Mouse (Mus musculus) layer of hippocampus, adult 18-20 months (tissue): ENCODE measurements around the gene Hist1h2ab. TPM values are rescaled to one million over a fixed set of nuclear protein-coding genes. Genes with fewer than 3 reads are reported as not detected.

ENCODE experiments used
- DNase-seq, 2 experiments: peaks; one replicate each; pipeline ENCODE4 v3.0.0; 2022; ENCODE audit warnings: low spot score in 2 of 2
- total RNA-seq, 2 experiments: library from RNA; stranded (reverse); gene quantifications; 2 replicates each; pipeline ENCODE4 v1.2.3; 2021

The Hist1h2ab gene
- total RNA-seq, 2 experiments from 2014 or later: 28.1 to 35.2 TPM

- no peak for DNase-seq
These were observed 12.9 kb upstream of the Hist1h2ab start for GRCm38 (mm10) chr13:23738041-23738440.

- peak; percentile 76 to 89 for DNase-seq
These were observed 12.3 kb upstream of the Hist1h2ab start, which contains the start of gene Hist1h1c for GRCm38 (mm10) chr13:23738677-23739068. TSS of gene Hist1h1c (plus strand) at chr13:23738808.

GRCm38 (mm10) chr13:23739069-23739921 lies 11.6 kb upstream of the Hist1h2ab start:
- peak; percentile 94 to 98 for DNase-seq

GRCm38 (mm10) chr13:23739922-23740252 lies 11.0 kb upstream of the Hist1h2ab start:
- DNase-seq: no peak

GRCm38 (mm10) chr13:23740256-23740840 lies 10.6 kb upstream of the Hist1h2ab start:
- no peak for DNase-seq

GRCm38 (mm10) chr13:23740910-23741309 lies 10.0 kb upstream of the Hist1h2ab start:
- DNase-seq: no peak

- DNase-seq: no peak
These were observed 8.9 kb upstream of the Hist1h2ab start for GRCm38 (mm10) chr13:23742007-23742406.

GRCm38 (mm10) chr13:23743215-23743614 lies 7.7 kb upstream of the Hist1h2ab start:
- no peak for DNase-seq

GRCm38 (mm10) chr13:23743963-23744362 lies 7.0 kb upstream of the Hist1h2ab start:
- no peak for DNase-seq

GRCm38 (mm10) chr13:23744421-23745380 lies 6.2 kb upstream of the Hist1h2ab start:
- no peak for DNase-seq

GRCm38 (mm10) chr13:23745381-23746161 lies 5.4 kb upstream of the Hist1h2ab start, which contains the start of gene Hist1h3c:
TSS of gene Hist1h3c (minus strand) at chr13:23745602.
- DNase-seq: peak; percentile 64 to 92

- DNase-seq: peak; percentile 73 to 91
These were observed 4.5 kb upstream of the Hist1h2ab start, which contains the start of gene Hist1h2bb for GRCm38 (mm10) chr13:23746201-23747080. TSS of gene Hist1h2bb (plus strand) at chr13:23746734.

- DNase-seq: no peak
These were observed 3.6 kb upstream of the Hist1h2ab start for GRCm38 (mm10) chr13:23747081-23747891.

GRCm38 (mm10) chr13:23747892-23748288 lies 3.0 kb upstream of the Hist1h2ab start:
- DNase-seq: no peak

- no peak for DNase-seq
These were observed 1.3 kb upstream of the Hist1h2ab start for GRCm38 (mm10) chr13:23749563-23750121.

- DNase-seq: no peak
These were observed 591 bp downstream of the Hist1h2ab start for GRCm38 (mm10) chr13:23751478-23751956.

GRCm38 (mm10) chr13:23752067-23752741 lies 1.3 kb downstream of the Hist1h2ab start, which contains the start of gene Hist1h3b:
TSS of gene Hist1h3b (plus strand) at chr13:23752267.
- DNase-seq: peak; percentile 83 to 97
